Mouse (Mus musculus): ENCODE data around the gene Hist1h3a.
"Not testable (repeated sequence)": the region's sequence is repeated elsewhere in the genome, so short reads cannot be mapped to it uniquely, and the experiment has no call there.

Gene Hist1h3a

GRCm38 (mm10) chr13:23761871-23762821 is at the start of gene Hist1h3a:
Gene Hist1h3a (minus strand): TSS chr13:23762386.
- DNase-seq: peak; percentile 80

DNA sequence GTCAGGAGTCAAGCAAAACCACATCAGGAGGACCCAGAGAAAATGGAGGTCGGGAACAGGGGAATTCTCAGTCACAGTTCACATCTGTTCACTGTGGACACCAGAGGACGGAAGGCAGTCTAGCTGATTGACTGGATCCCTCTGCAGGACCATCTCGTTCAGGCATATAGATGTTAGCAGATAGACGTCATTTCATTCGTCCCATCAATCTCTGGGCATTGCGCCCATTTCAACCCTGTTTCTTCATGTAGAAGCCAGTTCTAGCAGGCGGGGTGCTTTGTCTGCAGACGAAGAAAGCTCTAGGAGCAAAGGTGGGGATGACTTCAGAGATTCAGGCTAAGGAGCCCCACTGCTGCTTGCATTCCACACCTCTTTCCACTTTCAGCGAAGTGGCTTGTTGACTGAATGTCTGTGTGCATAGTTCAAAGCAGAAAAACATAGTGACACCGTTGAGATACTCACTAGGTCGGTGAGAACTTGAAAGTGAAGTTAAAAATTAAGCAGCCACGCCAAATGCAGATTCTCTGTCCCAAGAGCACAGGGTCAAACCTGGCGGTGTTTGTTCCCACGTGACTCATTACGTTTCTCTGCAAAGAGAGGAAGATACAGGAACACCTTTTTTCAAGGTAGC is 44.4 kb upstream of the Hist1h3a start, which contains the start of gene Slc17a2:
TSS of gene Slc17a2 (plus strand) at position 572 of the 631 bp plus-strand sequence.
- no peak for DNase-seq

DNA sequence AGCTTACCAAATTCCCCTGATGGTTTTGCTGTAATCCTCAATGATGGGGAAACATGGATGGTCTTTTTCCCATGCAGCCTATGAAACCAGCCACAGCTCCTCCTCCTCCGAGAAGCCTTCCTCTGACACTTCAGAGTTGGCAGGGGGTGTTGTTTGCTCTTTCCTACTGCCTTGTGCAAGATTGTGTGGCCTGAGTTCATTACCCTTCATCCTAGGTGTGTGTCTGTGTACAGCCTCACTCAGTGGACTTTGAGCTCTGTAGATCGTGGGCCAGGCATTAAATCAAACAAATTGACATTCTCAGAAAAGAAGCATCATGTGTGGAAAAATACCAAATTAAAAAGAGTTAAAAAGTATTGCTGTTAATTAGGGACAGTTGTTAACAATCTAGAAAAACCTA is 42.3 kb upstream of the Hist1h3a start:
- DNase-seq: no peak

DNA sequence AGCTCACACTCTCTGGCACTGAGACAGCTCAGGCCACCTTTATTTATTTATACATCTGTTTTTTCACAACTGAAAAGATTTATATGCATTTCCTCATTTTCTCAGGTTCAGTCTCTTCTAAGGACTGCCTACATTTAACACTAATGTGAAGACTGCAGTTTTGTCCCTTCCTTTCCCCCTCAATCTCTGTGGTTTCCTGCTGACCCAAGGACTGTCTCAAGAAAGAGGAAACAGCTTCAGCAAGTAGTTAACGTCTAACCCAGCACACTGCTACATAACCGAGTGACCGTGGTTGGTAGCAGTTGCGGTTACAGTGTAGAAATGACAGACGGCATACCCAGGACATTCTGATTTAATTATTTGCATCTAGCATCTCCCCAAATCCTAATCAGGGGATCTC is 37.2 kb upstream of the Hist1h3a start:
- DNase-seq: no peak

GRCm38 (mm10) chr13:23792520-23792919 is 30.3 kb upstream of the Hist1h3a start:
- peak; percentile 8 for DNase-seq

- DNase-seq: no peak
These were observed 16.8 kb upstream of the Hist1h3a start for GRCm38 (mm10) chr13:23779025-23779424.

GRCm38 (mm10) chr13:23778339-23778738 is 16.2 kb upstream of the Hist1h3a start:
- no peak for DNase-seq

- DNase-seq: no peak
These were observed 10.6 kb upstream of the Hist1h3a start for GRCm38 (mm10) chr13:23772561-23773313.

DNA sequence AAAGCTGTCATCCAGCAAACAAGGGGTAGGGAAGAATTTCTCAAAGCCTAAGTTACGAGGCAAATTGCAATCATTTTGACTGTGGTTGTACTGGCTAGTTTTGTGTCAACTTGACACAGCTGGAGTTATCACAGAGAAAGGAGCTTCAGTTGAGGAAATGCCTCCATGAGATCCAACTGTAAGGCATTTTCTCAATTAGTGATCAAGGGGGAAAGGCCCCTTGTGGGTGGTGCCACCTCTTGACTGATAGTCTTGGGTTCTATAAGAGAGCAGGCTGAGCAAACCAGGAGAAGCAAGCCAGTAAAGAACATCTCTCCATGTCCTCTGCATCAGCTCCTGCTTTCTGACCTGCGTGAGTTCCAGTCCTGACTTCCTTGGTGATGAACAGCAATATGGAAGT is 7.4 kb upstream of the Hist1h3a start, which contains the start of gene Trim38:
TSS of gene Trim38 (plus strand) at position 301 of the 400 bp plus-strand sequence.
- not testable (repeated sequence) for DNase-seq

DNA sequence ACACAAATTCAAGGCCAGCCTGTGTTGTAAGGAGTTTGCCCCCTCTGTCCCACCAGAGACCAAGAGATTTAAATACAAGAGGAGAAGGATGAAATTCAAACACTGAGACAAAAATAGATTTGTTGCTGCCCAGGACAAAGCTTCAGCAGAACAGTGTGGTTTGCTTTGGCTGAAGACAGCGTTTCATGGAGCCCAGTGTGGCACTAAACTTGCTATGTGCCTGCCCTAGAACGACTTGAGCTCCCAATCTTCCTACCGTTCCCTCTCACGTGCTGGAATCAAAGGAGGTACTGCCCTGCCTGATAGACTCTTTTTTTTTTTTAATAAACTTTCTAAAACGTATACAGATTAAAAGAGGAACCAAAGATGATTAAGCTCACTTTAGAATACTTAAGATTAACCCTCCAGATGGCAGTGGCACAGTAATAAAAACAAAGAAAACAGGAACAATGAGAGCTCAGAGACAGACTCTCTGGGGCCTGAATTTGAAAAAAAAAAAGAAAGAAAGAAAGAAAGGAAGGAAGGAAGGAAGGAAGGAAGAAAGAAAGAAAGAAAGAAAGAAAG is 6.7 kb upstream of the Hist1h3a start:
- DNase-seq: no peak

- no peak for DNase-seq
These were observed 4.6 kb upstream of the Hist1h3a start for GRCm38 (mm10) chr13:23766772-23767171.

DNA sequence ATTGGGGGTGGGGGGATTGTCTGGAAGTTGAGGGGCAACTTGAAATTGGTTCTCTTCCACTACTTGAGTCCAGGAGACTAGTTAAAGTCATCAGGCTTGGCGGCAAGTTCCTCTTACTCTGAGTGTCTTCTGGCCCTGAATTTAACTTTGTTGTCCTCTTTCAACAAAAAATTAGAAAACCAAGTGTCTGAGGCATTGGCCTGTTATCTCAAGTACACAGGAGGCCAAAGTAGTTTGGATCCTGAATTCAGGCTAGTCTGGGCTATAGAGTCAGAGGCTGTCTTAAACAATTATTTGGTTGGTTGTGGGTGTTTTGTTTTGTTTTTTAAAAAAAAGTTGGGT is 3.0 kb upstream of the Hist1h3a start:
- DNase-seq: no peak

DNA sequence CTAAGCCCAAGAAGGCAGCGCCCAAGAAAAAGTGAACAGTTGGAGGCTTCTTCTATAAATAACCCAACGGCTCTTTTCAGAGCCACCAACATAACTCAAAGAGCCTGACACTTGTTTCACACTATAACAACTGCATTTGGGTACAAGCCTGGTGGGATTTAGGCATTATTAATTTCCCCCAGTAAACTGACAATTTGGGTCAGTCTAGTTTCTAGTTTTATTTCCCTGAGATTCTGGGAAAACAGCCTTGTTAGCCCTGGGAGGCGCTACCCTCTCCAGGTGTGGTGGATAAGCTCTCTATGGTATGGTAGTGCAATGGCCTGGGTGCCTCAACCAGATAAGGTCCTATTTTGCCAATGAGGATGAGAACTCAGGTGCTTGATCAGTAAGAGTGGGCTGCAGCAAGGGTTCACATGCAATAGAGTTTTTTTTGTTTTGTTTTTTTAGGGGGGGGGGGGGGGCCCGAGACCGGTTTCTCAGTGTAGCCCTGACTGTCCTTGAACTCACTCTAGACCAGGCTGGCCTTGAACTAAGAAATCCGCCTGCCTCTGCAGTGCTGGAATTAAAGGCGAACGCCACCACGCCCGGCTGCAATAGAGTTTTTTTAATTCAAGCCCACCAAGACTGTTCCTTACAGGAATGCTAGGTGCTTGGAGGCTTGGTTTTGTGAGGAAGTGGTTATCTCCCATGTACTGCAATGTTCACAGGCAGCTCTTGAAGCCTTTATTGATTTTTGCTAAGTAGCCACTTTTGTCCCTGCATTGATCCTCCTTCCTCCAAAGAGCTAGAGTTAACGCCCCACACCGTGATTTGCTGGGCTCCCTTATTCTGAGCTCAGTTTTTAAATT is 2.4 kb upstream of the Hist1h3a start:
- DNase-seq: no peak

DNA sequence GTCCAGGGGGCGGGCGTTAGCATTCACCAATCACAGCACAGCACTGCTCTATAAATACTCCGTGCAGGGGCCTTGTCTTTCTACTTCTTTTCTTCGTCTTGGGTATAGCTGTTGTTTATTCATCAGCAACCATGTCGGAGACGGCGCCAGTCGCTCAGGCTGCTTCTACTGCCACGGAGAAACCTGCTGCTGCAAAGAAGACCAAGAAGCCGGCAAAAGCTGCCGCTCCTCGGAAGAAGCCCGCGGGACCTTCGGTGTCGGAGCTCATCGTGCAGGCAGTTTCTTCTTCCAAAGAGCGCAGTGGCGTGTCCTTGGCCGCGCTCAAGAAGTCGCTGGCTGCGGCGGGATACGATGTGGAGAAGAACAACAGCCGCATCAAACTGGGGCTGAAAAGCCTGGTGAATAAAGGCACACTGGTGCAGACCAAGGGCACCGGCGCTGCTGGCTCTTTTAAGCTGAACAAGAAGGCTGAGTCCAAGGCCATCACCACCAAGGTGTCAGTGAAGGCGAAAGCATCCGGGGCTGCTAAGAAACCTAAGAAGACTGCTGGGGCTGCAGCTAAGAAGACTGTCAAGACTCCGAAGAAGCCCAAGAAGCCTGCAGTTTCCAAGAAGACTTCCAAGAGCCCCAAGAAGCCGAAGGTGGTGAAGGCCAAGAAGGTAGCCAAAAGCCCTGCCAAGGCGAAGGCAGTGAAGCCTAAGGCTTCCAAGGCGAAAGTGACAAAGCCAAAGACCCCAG is 1.6 kb upstream of the Hist1h3a start, which contains the start of gene Hist1h1a:
TSS of gene Hist1h1a (plus strand) at position 81 of the 738 bp plus-strand sequence.
- DNase-seq: peak; percentile 79

GRCm38 (mm10) chr13:23763242-23763585 is 1.0 kb upstream of the Hist1h3a start:
- no peak for DNase-seq

DNA sequence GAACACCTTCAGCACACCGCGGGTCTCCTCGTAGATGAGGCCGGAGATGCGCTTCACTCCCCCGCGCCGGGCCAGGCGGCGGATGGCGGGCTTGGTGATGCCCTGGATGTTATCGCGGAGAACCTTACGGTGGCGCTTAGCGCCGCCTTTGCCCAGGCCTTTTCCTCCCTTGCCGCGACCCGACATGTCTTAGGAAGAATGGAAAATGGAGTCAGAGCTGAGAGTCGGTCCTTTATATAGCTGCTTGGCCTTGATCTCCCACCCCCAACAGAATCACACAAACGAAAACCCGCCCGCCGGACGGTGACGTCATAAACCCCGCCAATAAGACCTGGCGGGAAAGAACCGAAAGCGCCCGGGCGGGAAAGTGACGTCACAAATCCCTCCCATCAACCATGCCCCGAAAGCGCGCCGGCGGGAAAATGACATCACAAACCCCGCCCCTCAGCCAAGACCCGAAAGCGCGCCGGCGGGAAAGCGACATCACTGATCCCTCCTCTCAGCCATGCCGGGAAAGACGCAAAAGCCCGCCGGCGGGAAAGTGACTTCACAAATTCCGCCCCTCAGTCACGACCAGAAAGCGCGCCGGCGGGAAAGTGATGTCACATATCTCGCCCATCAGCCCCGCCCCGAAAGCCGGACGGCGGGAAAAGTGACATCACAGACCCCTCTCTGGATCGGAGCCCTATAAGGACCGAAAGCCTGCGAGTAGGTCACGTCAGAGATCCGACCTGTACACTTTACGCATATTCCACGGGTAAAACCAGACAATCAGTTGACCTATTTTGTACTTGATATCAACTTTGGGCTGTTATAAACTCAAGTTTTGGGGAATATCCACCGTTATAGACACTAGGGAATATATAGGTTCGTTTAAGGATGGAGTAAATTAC is 968 bp downstream of the Hist1h3a start, which contains the start of gene Hist1h4a:
TSS of gene Hist1h4a (minus strand) at position 259 of the 893 bp plus-strand sequence.
- peak; percentile 99 for DNase-seq

DNA sequence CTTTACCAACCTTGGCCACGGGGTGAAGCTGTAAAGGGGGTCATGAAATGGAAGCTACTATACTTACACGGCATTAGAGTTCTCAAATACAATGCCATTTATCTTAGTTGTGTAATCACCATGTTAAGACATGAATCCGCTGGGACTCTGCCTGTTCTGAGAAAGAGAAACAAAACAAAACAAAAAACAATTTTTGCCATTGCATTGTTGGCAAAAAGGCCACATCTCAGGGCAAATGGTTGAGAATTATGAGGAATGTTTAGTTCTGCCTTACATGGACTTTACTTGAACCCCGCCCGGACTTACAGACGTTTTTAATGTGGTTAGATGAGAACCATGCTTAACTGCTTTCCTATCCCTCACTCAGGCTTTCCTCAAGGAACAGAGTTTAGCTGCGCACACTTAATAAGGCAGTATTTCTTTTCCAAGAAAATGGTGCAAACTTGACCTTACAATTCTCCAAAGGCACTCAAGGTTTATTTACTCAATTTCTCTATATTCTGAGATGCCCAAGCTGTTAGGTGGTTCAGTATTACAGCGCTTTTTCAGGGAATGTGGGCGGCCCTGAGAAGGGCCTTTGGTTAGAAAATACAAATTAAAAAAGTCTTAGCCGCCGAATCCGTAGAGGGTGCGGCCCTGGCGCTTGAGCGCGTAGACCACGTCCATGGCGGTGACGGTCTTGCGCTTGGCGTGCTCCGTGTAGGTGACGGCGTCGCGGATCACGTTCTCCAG is 1.8 kb downstream of the Hist1h3a start:
- DNase-seq: no peak

DNA sequence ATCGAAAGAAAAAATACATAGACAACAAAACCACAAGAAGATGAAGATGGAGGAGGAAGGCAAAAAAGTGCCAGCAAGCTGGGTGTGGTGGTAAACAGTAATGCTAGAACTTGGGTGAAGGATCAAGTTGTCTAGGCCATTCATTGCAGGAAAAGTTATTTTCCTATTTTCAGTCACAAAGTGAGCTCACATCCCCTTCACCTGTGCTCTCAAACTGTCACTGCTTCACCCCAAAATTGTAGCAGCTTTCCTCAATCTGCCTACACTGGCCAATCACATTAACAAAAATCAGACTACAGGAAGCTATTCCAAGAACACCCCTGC is 2.3 kb downstream of the Hist1h3a start:
- peak; percentile 15 for DNase-seq

GRCm38 (mm10) chr13:23759251-23759771 is 2.9 kb downstream of the Hist1h3a start:
- no peak for DNase-seq

Measured in cerebellum, adult 11-12 months (tissue).